Mouse (Mus musculus) forebrain, embryonic 14.5 days (tissue): ENCODE measurements around the gene Trnp1. TPM values are rescaled to one million over a fixed set of nuclear protein-coding genes. Genes with fewer than 3 reads are reported as not detected.

Source experiments
- ATAC-seq: fragments of 200-750 bp; cut with Nextera tagmentation; 2 replicates; pipeline ENCODE4 v1.8.0; 2017; ENCODE audit warnings: mild to moderate bottlenecking, moderate library complexity
- DNase-seq: peaks from one replicate; pipeline ENCODE4 v3.0.0-alpha.2; 2015; ENCODE audit warnings: low spot score
- H3K27ac ChIP-seq: fragments of 300-500 bp; sonication (generic); 2 replicates; pipeline ENCODE4 v1.5.1; 2014; ENCODE audit warnings: low read depth, mild to moderate bottlenecking, control low read depth, low read length, moderate library complexity
- H3K27me3 ChIP-seq: fragments of 300-500 bp; sonication (generic); replicated peaks from 2 replicates; pipeline ENCODE4 v1.6.1; 2014; ENCODE audit warnings: low read length, control low read depth, mixed read lengths; ENCODE audit not compliant: control insufficient read depth, insufficient read depth
- H3K36me3 ChIP-seq: fragments of 300-500 bp; sonication (generic); 2 replicates; pipeline ENCODE4 v1.6.1; 2014; ENCODE audit warnings: low read length, control low read depth; ENCODE audit not compliant: control insufficient read depth, insufficient read depth
- H3K4me1 ChIP-seq: fragments of 300-500 bp; sonication (generic); 2 replicates; pipeline ENCODE4 v1.6.1; 2014; ENCODE audit warnings: antibody characterized with exemption, low read length, control low read depth; ENCODE audit not compliant: control insufficient read depth, insufficient read depth
- H3K4me2 ChIP-seq: fragments of 300-500 bp; sonication (generic); 2 replicates; pipeline ENCODE4 v1.6.1; 2014; ENCODE audit warnings: mild to moderate bottlenecking, control low read depth, low read length
- H3K4me3 ChIP-seq: fragments of 300-500 bp; sonication (generic); 2 replicates; pipeline ENCODE4 v1.5.1; 2014; ENCODE audit warnings: low read depth, low read length, control low read depth
- H3K9ac ChIP-seq: fragments of 300-500 bp; sonication (generic); 2 replicates; pipeline ENCODE4 v1.6.1; 2014; ENCODE audit warnings: mild to moderate bottlenecking, low read length, control low read depth, moderate library complexity
- H3K9me3 ChIP-seq: fragments of 300-500 bp; sonication (generic); replicated peaks from 2 replicates; pipeline ENCODE4 v1.6.1; 2016; ENCODE audit warnings: low read length, control low read depth, mixed read lengths; ENCODE audit not compliant: control insufficient read depth
- WGBS: fragments of 180-500 bp; shearing (Covaris S2); extraction: QIAGEN DNeasy Blood & Tissue Kit; methylation state at CpG from one replicate; pipeline ENCODE4 v1.1.7; 2014; 5-methylcytosine and 5-hydroxymethylcytosine counted together
- polyA plus RNA-seq: library from polyadenylated mRNA; unstranded; fragments of >200 nt; fragmentation: Nextera tagmentation; extraction: Ambion mirVana; gene quantifications from 2 replicates; pipeline ENCODE4 v1.2.1, GENCODE M21; 2014

Gene Trnp1
- polyA plus RNA-seq, 1 experiment from 2014 or later: 6.2 TPM

DNA sequence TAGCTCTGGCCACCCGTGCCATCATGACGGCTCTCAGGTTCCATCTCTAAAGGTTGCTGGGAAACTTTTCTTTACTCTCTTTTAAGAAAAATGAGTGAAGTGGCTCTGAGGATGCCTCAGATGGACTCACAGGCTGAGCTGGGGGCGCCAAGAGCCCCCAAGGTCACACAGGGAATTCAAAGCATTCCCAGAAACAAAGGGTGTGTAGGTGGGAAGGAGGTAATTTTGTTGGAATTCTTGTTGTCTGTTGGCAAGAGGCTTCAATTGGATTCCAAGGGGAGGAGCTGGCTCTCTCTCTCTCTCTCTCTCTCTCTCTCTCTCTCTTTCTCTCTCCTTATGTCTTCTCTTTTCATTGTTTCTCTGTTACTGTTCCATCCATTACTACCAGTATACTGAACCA, 56.2 kb downstream of the Trnp1 start:
- WGBS: 54% methylated on average over 3 of the region's 3 CpGs
- Histone ChIP-seq H3K9me3 (no peaks in the 10 kb centered on the region), H3K27me3 (no peaks in the 10 kb centered on the region), H3K36me3 (no peaks in the 10 kb centered on the region), H3K27ac (no peak overlapping the region), H3K9ac (no peak overlapping the region), H3K4me2 (no peak overlapping the region), H3K4me3 (no peak overlapping the region), H3K4me1 (peaks cover 12% of the 10 kb centered on the region)
- ATAC-seq (no peak), DNase-seq (no peak)

Other genes with a start within 250 kb of the Trnp1 start
- gene Sytl1, start 235.4 kb downstream of the Trnp1 start, polyA plus RNA-seq: 0.32 and 0.54 TPM in 2 replicates
- 125 and 131 TPM in 2 replicates for gene Tmem222, start 220.8 kb downstream of the Trnp1 start, polyA plus RNA-seq
- gene Wdtc1, start 145.1 kb downstream of the Trnp1 start, polyA plus RNA-seq: 17.5 and 18.9 TPM in 2 replicates
- gene Slc9a1, start 128.8 kb downstream of the Trnp1 start, polyA plus RNA-seq: 4.4 and 7.3 TPM in 2 replicates
- gene Tent5b, start 18.4 kb downstream of the Trnp1 start, polyA plus RNA-seq: 0.09 and 0.27 TPM in 2 replicates
- gene Kdf1, start 20.4 kb upstream of the Trnp1 start, polyA plus RNA-seq: 0.12 and 0.20 TPM in 2 replicates
- gene Nudc, start 47.4 kb upstream of the Trnp1 start, polyA plus RNA-seq: 139 and 181 TPM in 2 replicates
- gene Nr0b2, start 54.8 kb upstream of the Trnp1 start, polyA plus RNA-seq: not detected in 2 replicates
- gene Gpatch3, start 76.2 kb upstream of the Trnp1 start, polyA plus RNA-seq: 6.5 and 6.6 TPM in 2 replicates
- gene Gpn2, start 85.8 kb upstream of the Trnp1 start, polyA plus RNA-seq: 29.3 and 30.1 TPM in 2 replicates
- gene Sfn, start 103.6 kb upstream of the Trnp1 start, polyA plus RNA-seq: 0.84 and 1.1 TPM in 2 replicates
- 2.0 and 2.5 TPM in 2 replicates for gene Zdhhc18, start 151.6 kb upstream of the Trnp1 start, polyA plus RNA-seq
- gene Pigv, start 174.1 kb upstream of the Trnp1 start, polyA plus RNA-seq: 7.0 and 8.1 TPM in 2 replicates